Mouse (Mus musculus) ES-CJ7 (cell line): ENCODE results near the gene Yars.
"Not testable (repeated sequence)": the region's sequence is repeated elsewhere in the genome, so short reads cannot be mapped to it uniquely, and the experiment has no call there.

Experiments used
- DNase-seq: peaks from one replicate; pipeline ENCODE4 v3.0.0; 2011; ENCODE audit warnings: low read depth, low spot score

Gene Yars

GRCm38 (mm10) chr4:129188803-129189541 lies 588 bp upstream of the Yars start:
- peak; percentile 57 for DNase-seq

- DNase-seq = no peak
Measured at GRCm38 (mm10) chr4:129190538-129190937, 978 bp downstream of the Yars start.

- DNase-seq = no peak
Measured at GRCm38 (mm10) chr4:129191691-129192090, 2.1 kb downstream of the Yars start.

GRCm38 (mm10) chr4:129194280-129194679 lies 4.7 kb downstream of the Yars start:
- peak; percentile 73 for DNase-seq

GRCm38 (mm10) chr4:129197514-129197913 lies 8.0 kb downstream of the Yars start:
- DNase-seq = no peak

- no peak for DNase-seq
Measured at GRCm38 (mm10) chr4:129204655-129205054, 15.1 kb downstream of the Yars start.

GRCm38 (mm10) chr4:129206792-129207191 lies 17.2 kb downstream of the Yars start:
- DNase-seq = no peak

- DNase-seq = peak; percentile 62
Measured at GRCm38 (mm10) chr4:129209504-129209903, 19.9 kb downstream of the Yars start.

GRCm38 (mm10) chr4:129211461-129211860 lies 21.9 kb downstream of the Yars start:
- no peak for DNase-seq

GRCm38 (mm10) chr4:129212486-129212885 lies 22.9 kb downstream of the Yars start:
- DNase-seq = not testable (repeated sequence)

GRCm38 (mm10) chr4:129218569-129219175 lies 29.1 kb downstream of the Yars start:
- no peak for DNase-seq

- no peak for DNase-seq
Measured at GRCm38 (mm10) chr4:129219198-129219597, 29.6 kb downstream of the Yars start.

- no peak for DNase-seq
Measured at GRCm38 (mm10) chr4:129220376-129221089, 31.0 kb downstream of the Yars start.

GRCm38 (mm10) chr4:129221097-129222010 lies 31.8 kb downstream of the Yars start:
- DNase-seq = peak; percentile 53

GRCm38 (mm10) chr4:129222019-129222925 lies 32.7 kb downstream of the Yars start:
- peak; percentile 72 for DNase-seq

- DNase-seq = no peak
Measured at GRCm38 (mm10) chr4:129223421-129224281, 34.1 kb downstream of the Yars start.

- no peak for DNase-seq
Measured at GRCm38 (mm10) chr4:129225315-129225714, 35.8 kb downstream of the Yars start.

- DNase-seq = peak; percentile 88
Measured at GRCm38 (mm10) chr4:129226441-129226963, 36.9 kb downstream of the Yars start.
